Mouse (Mus musculus) embryonic fibroblast, embryonic 13.5 days (primary cell): Measurements from ENCODE around the gene Gm17018.

Experiments
- CTCF ChIP-seq: IDR thresholded peaks from 2 replicates; pipeline ENCODE4 v1.5.1; 2011; ENCODE audit warnings: mild to moderate bottlenecking, control low read depth, low read length, moderate library complexity, borderline replicate concordance; ENCODE audit not compliant: insufficient read depth
- POLR2A ChIP-seq: IDR thresholded peaks from 2 replicates; pipeline ENCODE4 v1.6.1; 2011; ENCODE audit warnings: low read depth, mild to moderate bottlenecking, control low read depth, low read length, moderate library complexity

- TF ChIP-seq POLR2A, result no peak
- no peak for TF ChIP-seq CTCF
Observed at GRCm38 (mm10) chr19:45527931-45528534, 32.4 kb upstream of the Gm17018 start.
